Mouse (Mus musculus) CD4-positive, CD25-positive, alpha-beta regulatory T cell, adult 2 months (primary cell): Measurements from ENCODE around the gene 2010300C02Rik.

Source experiments
- DNase-seq: peaks from one replicate; pipeline ENCODE4 v3.0.0-alpha.2; 2012; ENCODE audit warnings: low read depth, low spot score

Gene 2010300C02Rik

GRCm38 (mm10) chr1:37572528-37573272 is 147.2 kb downstream of the 2010300C02Rik start:
- DNase-seq: no peak

DNA sequence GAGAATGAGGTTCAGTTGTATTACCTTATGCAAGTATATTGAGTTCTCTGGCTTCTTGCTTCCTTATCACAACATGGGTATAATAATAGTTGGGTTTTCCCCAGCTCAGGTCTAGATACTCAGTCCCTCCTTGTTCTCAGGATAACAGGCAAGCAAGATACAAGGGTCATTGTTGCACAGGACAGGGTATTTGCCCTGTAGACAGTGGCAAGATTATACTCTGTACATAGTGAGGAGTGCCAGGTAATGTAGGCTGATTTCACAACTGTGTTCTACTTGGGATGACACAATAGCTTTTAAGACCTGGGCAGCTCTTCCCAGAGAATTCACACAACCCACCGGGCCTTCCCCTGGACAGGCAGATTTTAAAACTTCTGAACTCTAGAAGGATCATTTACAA is 151.5 kb downstream of the 2010300C02Rik start:
- no peak for DNase-seq

DNA sequence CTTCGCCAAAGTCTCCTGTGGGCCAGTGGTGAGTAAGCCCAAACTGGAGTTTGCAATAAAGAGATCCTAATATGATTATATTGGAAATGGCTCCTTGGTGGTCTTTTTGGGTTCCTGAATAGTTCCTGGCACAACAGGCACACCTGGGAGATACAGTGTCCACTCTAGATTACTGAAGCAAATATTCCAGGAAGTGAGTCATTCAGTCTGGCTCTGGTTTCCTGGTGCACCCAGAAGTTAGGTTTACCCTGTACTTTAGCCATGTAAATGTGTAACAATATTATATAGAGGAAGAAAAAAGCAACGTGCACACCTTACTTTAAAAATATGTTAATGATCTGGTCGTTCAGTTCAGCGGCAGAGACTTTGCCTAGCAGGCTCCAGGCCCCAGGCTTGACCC is 153.1 kb downstream of the 2010300C02Rik start:
- DNase-seq: no peak

DNA sequence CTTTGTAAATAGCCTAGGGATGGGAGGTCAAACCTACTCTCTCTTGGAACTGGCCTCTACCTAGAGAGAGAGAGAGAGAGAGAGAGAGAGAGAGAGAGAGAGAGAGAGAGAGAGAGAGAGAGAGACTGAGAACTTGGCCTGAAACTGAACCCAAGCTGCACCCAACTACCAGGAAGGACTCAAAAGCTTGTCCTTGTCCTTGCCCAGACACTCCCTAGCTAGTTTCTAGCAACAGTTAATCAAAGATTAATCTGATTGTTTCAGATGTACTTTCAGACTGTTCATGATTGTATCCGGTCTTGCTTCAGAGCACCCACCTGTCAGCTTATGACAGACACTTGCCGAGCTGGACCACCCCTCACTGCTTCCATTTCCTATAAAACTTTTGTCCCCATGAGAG is 153.5 kb downstream of the 2010300C02Rik start:
- no peak for DNase-seq

DNA sequence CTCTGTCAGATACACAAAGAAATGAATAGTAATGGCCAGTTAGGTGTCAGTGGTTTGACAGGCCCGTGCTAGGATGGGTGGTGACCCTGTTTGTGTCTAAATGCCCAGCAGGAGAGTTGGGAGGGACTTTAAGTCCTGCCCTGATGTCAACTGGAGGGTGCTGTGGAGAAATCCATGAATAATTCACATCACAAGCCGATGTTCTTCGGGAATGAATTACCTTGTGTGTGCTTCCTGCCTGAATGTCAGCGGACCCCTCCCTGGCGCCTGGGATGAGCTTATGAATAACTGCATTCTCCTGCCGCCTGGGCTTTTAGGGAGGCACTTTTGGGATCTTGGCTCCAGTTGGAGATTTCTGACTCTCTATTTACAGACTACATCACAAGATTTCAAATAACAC is 154.5 kb downstream of the 2010300C02Rik start:
- DNase-seq: no peak

DNA sequence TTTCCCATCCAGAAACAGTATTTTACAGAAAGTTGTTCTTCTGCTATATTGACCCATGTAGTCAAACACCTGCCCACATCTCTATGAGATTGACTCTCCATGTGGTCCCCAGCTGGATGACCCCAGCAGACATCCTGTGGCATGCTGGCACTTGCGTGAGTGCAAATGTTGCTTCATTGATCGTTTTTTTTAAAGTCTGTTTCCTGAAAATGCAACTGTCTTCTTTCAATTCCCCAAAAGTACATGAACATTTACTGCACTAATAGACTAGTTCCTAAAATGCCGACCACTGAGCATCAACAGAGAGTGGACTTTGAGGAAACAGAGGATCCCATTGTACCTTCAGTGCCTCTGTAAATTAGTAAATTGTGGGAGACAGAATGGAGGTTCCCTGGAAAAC is 157.9 kb downstream of the 2010300C02Rik start:
- DNase-seq: no peak
